In the genomic region with DNA sequence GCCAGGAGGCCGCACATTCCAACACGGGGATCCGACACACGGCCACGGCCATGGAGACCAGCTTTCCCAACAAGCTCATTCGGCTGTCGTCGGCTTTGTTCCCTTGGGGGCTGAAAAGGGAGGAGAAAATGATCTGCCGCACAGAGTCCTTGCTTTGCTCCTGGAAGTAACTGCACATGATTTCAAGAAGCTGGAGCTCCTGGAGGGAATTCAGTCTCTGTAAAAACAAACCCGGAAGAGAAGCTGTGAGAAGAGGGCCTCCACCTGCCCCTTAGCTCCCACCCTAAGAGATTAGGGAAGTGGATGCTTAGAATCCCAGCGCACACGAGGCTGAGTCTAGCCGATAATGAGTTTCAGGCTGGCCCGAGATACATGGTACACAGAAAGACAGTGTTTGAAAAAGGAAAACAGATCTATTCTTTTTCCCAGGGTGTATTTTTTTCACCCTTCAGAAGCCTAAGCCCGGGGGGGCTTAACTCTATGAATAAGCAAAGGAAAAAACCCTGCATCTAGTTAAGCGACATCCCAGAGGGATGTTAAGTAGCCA, we compare ENCODE assay signal across 8 mouse cellular contexts. TPM values are rescaled to one million over a fixed set of nuclear protein-coding genes. Genes with fewer than 3 reads are reported as not detected.
DNase-seq lines count a peak whose midpoint lies in the region; ATAC-seq and TF ChIP-seq lines count a peak whose summit lies in the region.

No protein-coding gene starts in this region.

- in situ Hi-C loops in CH12.LX (cut with MboI; ENCODE audit: low pct_ligation_motif_present, low pct_unique_long_range_greater_than_20kb, low sequenced_read_pairs), result no loop called here

- H3K27ac ChIP-seq in CH12.LX (ENCODE audit: insufficient read depth, low read depth), result peak overlapping the region; percentile 68; the same call in 1 of the 2 replicates
- H3K27ac ChIP-seq in forebrain, embryonic 10.5 days, result peak overlapping the region; percentile 97
- peak overlapping the region; percentile 85 for H3K27ac ChIP-seq in liver, embryonic 11.5 days (ENCODE audit: low read depth, low read length)
- peak overlapping the region; percentile 87 for H3K27ac ChIP-seq in stomach, embryonic 16.5 days (ENCODE audit: low read length)

- H3K79me2 ChIP-seq in CH12.LX (replicated peaks; ENCODE audit: control insufficient read depth, extremely low read depth, insufficient read depth, poor library complexity, severe bottlenecking), result peaks cover 21% of the 10 kb centered on the region

- ATAC-seq in liver, embryonic 11.5 days (replicated peaks; ENCODE audit: low FRiP score), result peak; percentile 61
- ATAC-seq in stomach, embryonic 16.5 days (ENCODE audit: insufficient read depth, low FRiP score), result no peak

- DNase-seq in adrenal gland, adult 2 months, result peak; percentile 24
- DNase-seq in adrenal gland, postnatal 4 days (ENCODE audit: low spot score in 2 of 2), result no peak
- DNase-seq in CH12.LX (ENCODE audit: extremely low read depth), result peak; percentile 50
- DNase-seq in forebrain, embryonic 10.5 days (ENCODE audit: extremely low spot score, low spot score), result peak; percentile 32
- no peak for DNase-seq in liver, embryonic 11.5 days (ENCODE audit: low spot score)
- no peak for DNase-seq in frontal cortex, postnatal 14 days (ENCODE audit: low spot score in 2 of 2)
- no peak for DNase-seq in cerebellum, adult 8-10 months

- dilution Hi-C loops in CH12.LX (cut with MboI; ENCODE audit: extremely low pct_ligation_motif_present, extremely low pct_unique_long_range_greater_than_20kb, low sequenced_read_pairs), result no loop called here

- TF ChIP-seq CTCF in CH12.LX (conservative IDR thresholded peaks at IDR 0.05 in 1 of 2, IDR thresholded peaks at IDR 0.05 in 1 of 2; ENCODE audit: low read depth in 2 of 2, low read length in 2 of 2), result no peak

- no peaks in the 10 kb centered on the region for H3K27me3 ChIP-seq in CH12.LX (replicated peaks)
- no peaks in the 10 kb centered on the region for H3K27me3 ChIP-seq in forebrain, embryonic 10.5 days (ENCODE audit: poor library complexity, severe bottlenecking)
- H3K27me3 ChIP-seq in liver, embryonic 11.5 days (replicated peaks; ENCODE audit: control insufficient read depth, insufficient read depth, low read length), result no peaks in the 10 kb centered on the region
- H3K27me3 ChIP-seq in stomach, embryonic 16.5 days (ENCODE audit: control insufficient read depth, insufficient read depth, low read length), result no peaks in the 10 kb centered on the region

- peaks cover 5 to 30% of the 10 kb centered on the region in 2 experiments; a peak in 3 of 4 replicates for H3K4me1 ChIP-seq in CH12.LX (ENCODE audit: control insufficient read depth in 1 of 2, insufficient read depth in 2 of 2)
- H3K4me1 ChIP-seq in forebrain, embryonic 10.5 days, result peaks cover 31% of the 10 kb centered on the region
- H3K4me1 ChIP-seq in liver, embryonic 11.5 days (replicated peaks; ENCODE audit: control insufficient read depth, insufficient read depth, low read length), result peaks cover 13% of the 10 kb centered on the region
- peaks cover 16% of the 10 kb centered on the region for H3K4me1 ChIP-seq in stomach, embryonic 16.5 days (ENCODE audit: control insufficient read depth, insufficient read depth, low read length)

- TF ChIP-seq RAD21 in CH12.LX (IDR thresholded peaks at IDR 0.05; ENCODE audit: low read depth, low read length), result no peak

- no peaks in the 10 kb centered on the region for H3K9me3 ChIP-seq in CH12.LX (replicated peaks; ENCODE audit: low read length)
- no peaks in the 10 kb centered on the region; the same call in 1 of the 2 replicates for H3K9me3 ChIP-seq in forebrain, embryonic 10.5 days
- no peaks in the 10 kb centered on the region for H3K9me3 ChIP-seq in liver, embryonic 11.5 days (ENCODE audit: control insufficient read depth, low read length)
- H3K9me3 ChIP-seq in stomach, embryonic 16.5 days (replicated peaks; ENCODE audit: control insufficient read depth, low read length), result no peaks in the 10 kb centered on the region

- TF ChIP-seq EP300 in CH12.LX (IDR thresholded peaks at IDR 0.05; ENCODE audit: low read length), result no peak

- peak overlapping the region; percentile 77 to 94 (median 89) for H3K4me3 ChIP-seq in CH12.LX (replicated peaks in 1 of 3; ENCODE audit: low read depth in 2 of 3, low read length in 2 of 3, poor library complexity in 1 of 3)
- peak overlapping the region; percentile 73 for H3K4me3 ChIP-seq in forebrain, embryonic 10.5 days
- H3K4me3 ChIP-seq in liver, embryonic 11.5 days (ENCODE audit: low read depth, low read length), result peak overlapping the region; percentile 91
- peak overlapping the region; percentile 77 for H3K4me3 ChIP-seq in stomach, embryonic 16.5 days (replicated peaks; ENCODE audit: low read length)

- TF ChIP-seq POLR2A in CH12.LX (IDR thresholded peaks at IDR 0.05; ENCODE audit: low read depth, low read length), result no peak

- H3K9ac ChIP-seq in CH12.LX (ENCODE audit: insufficient read depth, low read depth), result peak overlapping the region; percentile 84
- H3K9ac ChIP-seq in liver, embryonic 11.5 days (ENCODE audit: low read depth, low read length), result peak overlapping the region; percentile 96
- H3K9ac ChIP-seq in stomach, embryonic 16.5 days (ENCODE audit: low read length), result peak overlapping the region; percentile 97

- peaks cover 50 to 77% of the 10 kb centered on the region in 2 experiments for H3K36me3 ChIP-seq in CH12.LX (replicated peaks in 1 of 2; ENCODE audit: control insufficient read depth in 1 of 2, insufficient read depth in 1 of 2, low read length in 1 of 2)
- H3K36me3 ChIP-seq in forebrain, embryonic 10.5 days (replicated peaks), result peaks cover 79% of the 10 kb centered on the region
- H3K36me3 ChIP-seq in liver, embryonic 11.5 days (ENCODE audit: control insufficient read depth, insufficient read depth, low read length), result peaks cover 53% of the 10 kb centered on the region
- peaks cover 20% of the 10 kb centered on the region for H3K36me3 ChIP-seq in stomach, embryonic 16.5 days (ENCODE audit: control insufficient read depth, insufficient read depth, low read length)

- peak overlapping the region; percentile 94 for H3K4me2 ChIP-seq in CH12.LX (ENCODE audit: insufficient read depth, low read depth, poor library complexity, severe bottlenecking)
- H3K4me2 ChIP-seq in liver, embryonic 11.5 days, result peak overlapping the region; percentile 97
- H3K4me2 ChIP-seq in stomach, embryonic 16.5 days (ENCODE audit: low read depth, low read length), result peak overlapping the region; percentile 85

- WGBS in forebrain, embryonic 10.5 days, result 3% methylated on average over 16 of the region's 16 CpGs
- 4% methylated on average over 16 of the region's 16 CpGs for WGBS in liver, embryonic 11.5 days
- 4% methylated on average over 16 of the region's 16 CpGs for WGBS in stomach, embryonic 16.5 days

RNA-seq across cellular contexts. Expression of gene E130309D02Rik, which starts 0.9 kb away (rescaled TPM):
- 10 to 100 TPM; 25.6 to 36.4 TPM for total RNA-seq in adrenal gland, adult 2 months (2021)
- 46.5 and 54.9 TPM in 2 replicates for polyA plus RNA-seq in adrenal gland, adult 2 months (2012; rRNA removed)
- total RNA-seq in adrenal gland, postnatal 4 days (2021), result 10 to 100 TPM; 29.5 to 30.9 TPM
- total RNA-seq in CH12.LX (2012; rRNA removed) (32.7 and 39.7 TPM in 2 replicates), CH12.LX (2014; rRNA removed) (22.8 and 23.7 TPM in 2 replicates)
- 51.8 and 63.7 TPM in 2 replicates for polyA plus RNA-seq in CH12.LX (2012; ENCODE audit: insufficient read length, low read depth)
- 64.0 and 68.4 TPM in 2 replicates for polyA plus RNA-seq in forebrain, embryonic 10.5 days (2016; fragmentation: Nextera tagmentation; extraction: Ambion mirVana)
- 57.2 and 57.5 TPM in 2 replicates for polyA plus RNA-seq in liver, embryonic 11.5 days (2014; fragmentation: Nextera tagmentation; extraction: Ambion mirVana)
- polyA plus RNA-seq in stomach, embryonic 16.5 days (2015; fragmentation: Nextera tagmentation; extraction: Ambion mirVana), result 24.4 and 26.1 TPM in 2 replicates

RNA-seq across cellular contexts. Expression of gene Zdhhc4, which starts 14.8 kb away (rescaled TPM):
- 10 to 100 TPM; 52.8 to 60.8 TPM for total RNA-seq in adrenal gland, adult 2 months (2021)
- 95.2 and 110 TPM in 2 replicates for polyA plus RNA-seq in adrenal gland, adult 2 months (2012; rRNA removed)
- total RNA-seq in adrenal gland, postnatal 4 days (2021), result 10 to 100 TPM; 64.3 to 72.7 TPM
- 16.3 and 18.7 TPM in 2 replicates for total RNA-seq in CH12.LX (2012; rRNA removed)
- total RNA-seq in CH12.LX (2014; rRNA removed), result 19.9 and 22.7 TPM in 2 replicates
- 39.4 and 51.5 TPM in 2 replicates for polyA plus RNA-seq in CH12.LX (2012; ENCODE audit: insufficient read length, low read depth)
- polyA plus RNA-seq in forebrain, embryonic 10.5 days (2016; fragmentation: Nextera tagmentation; extraction: Ambion mirVana), result 70.2 and 70.9 TPM in 2 replicates
- 58.8 and 63.3 TPM in 2 replicates for polyA plus RNA-seq in liver, embryonic 11.5 days (2014; fragmentation: Nextera tagmentation; extraction: Ambion mirVana)
- 63.6 and 71.9 TPM in 2 replicates for polyA plus RNA-seq in stomach, embryonic 16.5 days (2015; fragmentation: Nextera tagmentation; extraction: Ambion mirVana)

RNA-seq across cellular contexts. Expression of gene Zfp853, which starts 20.8 kb away (rescaled TPM):
- total RNA-seq in adrenal gland, adult 2 months (2021), result under 1 TPM; 0.17 to 0.31 TPM
- polyA plus RNA-seq in adrenal gland, adult 2 months (2012; rRNA removed), result 1.1 and 1.6 TPM in 2 replicates
- total RNA-seq in adrenal gland, postnatal 4 days (2021), result 1 to 10 TPM; 1.1 to 1.5 TPM
- total RNA-seq in CH12.LX (2012; rRNA removed) (0.13 TPM in 1 of 2 replicates, not detected in the other), CH12.LX (2014; rRNA removed) (not detected in 2 replicates)
- 0.21 and 0.22 TPM in 2 replicates for polyA plus RNA-seq in CH12.LX (2012; ENCODE audit: insufficient read length, low read depth)
- not detected in 2 replicates for polyA plus RNA-seq in forebrain, embryonic 10.5 days (2016; fragmentation: Nextera tagmentation; extraction: Ambion mirVana)
- not detected in 2 replicates for polyA plus RNA-seq in liver, embryonic 11.5 days (2014; fragmentation: Nextera tagmentation; extraction: Ambion mirVana)
- 0.10 TPM in 1 of 2 replicates, not detected in the other for polyA plus RNA-seq in stomach, embryonic 16.5 days (2015; fragmentation: Nextera tagmentation; extraction: Ambion mirVana)

RNA-seq across cellular contexts. Expression of gene Grid2ip, which starts 42.9 kb away (rescaled TPM):
- under 1 TPM; 0.24 to 0.29 TPM for total RNA-seq in adrenal gland, adult 2 months (2021)
- polyA plus RNA-seq in adrenal gland, adult 2 months (2012; rRNA removed), result 0.40 and 1.1 TPM in 2 replicates
- total RNA-seq in adrenal gland, postnatal 4 days (2021), result 1 to 10 TPM; 1.2 TPM
- not detected in 2 replicates for total RNA-seq in CH12.LX (2012; rRNA removed)
- total RNA-seq in CH12.LX (2014; rRNA removed), result not detected in 2 replicates
- not detected in 2 replicates for polyA plus RNA-seq in CH12.LX (2012; ENCODE audit: insufficient read length, low read depth)
- polyA plus RNA-seq in forebrain, embryonic 10.5 days (2016; fragmentation: Nextera tagmentation; extraction: Ambion mirVana), result 0.19 and 0.37 TPM in 2 replicates
- polyA plus RNA-seq in liver, embryonic 11.5 days (2014; fragmentation: Nextera tagmentation; extraction: Ambion mirVana), result 0.12 and 0.31 TPM in 2 replicates
- polyA plus RNA-seq in stomach, embryonic 16.5 days (2015; fragmentation: Nextera tagmentation; extraction: Ambion mirVana), result 2.9 and 4.5 TPM in 2 replicates

RNA-seq across cellular contexts. Expression of gene Zfp316, which starts 44.4 kb away (rescaled TPM):
- 1 to 10 TPM; 4.6 to 9.8 TPM for total RNA-seq in adrenal gland, adult 2 months (2021)
- 21.0 and 25.5 TPM in 2 replicates for polyA plus RNA-seq in adrenal gland, adult 2 months (2012; rRNA removed)
- 10 to 100 TPM; 12.3 to 14.1 TPM for total RNA-seq in adrenal gland, postnatal 4 days (2021)
- total RNA-seq in CH12.LX (2012; rRNA removed), result 2.3 and 3.6 TPM in 2 replicates
- 0.84 and 1.1 TPM in 2 replicates for total RNA-seq in CH12.LX (2014; rRNA removed)
- 2.0 and 2.1 TPM in 2 replicates for polyA plus RNA-seq in CH12.LX (2012; ENCODE audit: insufficient read length, low read depth)
- polyA plus RNA-seq in forebrain, embryonic 10.5 days (2016; fragmentation: Nextera tagmentation; extraction: Ambion mirVana), result 3.1 and 3.4 TPM in 2 replicates
- 0.75 TPM in 2 replicates for polyA plus RNA-seq in liver, embryonic 11.5 days (2014; fragmentation: Nextera tagmentation; extraction: Ambion mirVana)
- 0.60 and 0.74 TPM in 2 replicates for polyA plus RNA-seq in stomach, embryonic 16.5 days (2015; fragmentation: Nextera tagmentation; extraction: Ambion mirVana)

Comparison
In these comparisons a context has a peak if more than half of its experiments do, and no peak if none do; other contexts are left out.
1. DNase-seq: peak in adrenal gland, adult 2 months (single experiment), CH12.LX (single experiment) and forebrain, embryonic 10.5 days (single experiment); none in adrenal gland, postnatal 4 days (0 of 2), liver, embryonic 11.5 days (single experiment), frontal cortex, postnatal 14 days (0 of 2) and cerebellum, adult 8-10 months (single experiment).
2. Peak in every context shown above with its lines, with median percentiles within 50 percentile points of each other: H3K27ac ChIP-seq, H3K4me2 ChIP-seq, H3K4me3 ChIP-seq and H3K9ac ChIP-seq.